Mouse (Mus musculus) ES-Bruce4 (cell line): ENCODE measurements around the gene BC028528.
"Not testable (repeated sequence)": the region's sequence is repeated elsewhere in the genome, so short reads cannot be mapped to it uniquely, and the experiment has no call there.

Experiments used
- CTCF ChIP-seq: IDR thresholded peaks from one replicate; pipeline ENCODE4 v1.8.1; 2011; ENCODE audit warnings: low read depth, low read length
- POLR2A ChIP-seq: IDR thresholded peaks from one replicate; pipeline ENCODE4 v1.8.1; 2011; ENCODE audit warnings: low read length; ENCODE audit not compliant: insufficient read depth

DNA sequence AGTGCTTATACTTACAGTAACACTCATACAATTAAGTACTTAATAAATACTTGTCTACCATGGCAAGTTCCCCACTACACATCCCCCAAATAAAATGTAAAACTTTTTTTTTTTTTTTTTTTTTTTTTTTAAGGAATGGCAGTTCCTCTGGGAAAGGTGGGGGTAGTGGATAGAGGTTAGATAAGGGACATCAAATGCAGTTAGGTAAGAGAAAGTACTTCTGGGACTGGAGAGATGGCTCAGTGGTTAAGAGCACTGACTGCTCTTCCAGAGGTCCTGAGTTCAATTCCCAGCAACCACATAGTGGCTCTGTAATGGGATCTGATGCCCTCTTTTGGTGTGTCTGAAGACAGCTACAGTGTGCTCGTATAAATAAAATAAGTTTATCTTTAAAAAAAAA is 34.8 kb downstream of the BC028528 start:
- TF ChIP-seq CTCF, POLR2A: not testable (repeated sequence)
